Mouse (Mus musculus): Measurements from ENCODE around the gene Rftn1.

The Rftn1 gene

GRCm38 (mm10) chr17:50019090-50019489 is 171.4 kb downstream of the Rftn1 start:
- DNase-seq: no peak

GRCm38 (mm10) chr17:50014708-50015107 is 175.8 kb downstream of the Rftn1 start:
- DNase-seq: no peak

DNA sequence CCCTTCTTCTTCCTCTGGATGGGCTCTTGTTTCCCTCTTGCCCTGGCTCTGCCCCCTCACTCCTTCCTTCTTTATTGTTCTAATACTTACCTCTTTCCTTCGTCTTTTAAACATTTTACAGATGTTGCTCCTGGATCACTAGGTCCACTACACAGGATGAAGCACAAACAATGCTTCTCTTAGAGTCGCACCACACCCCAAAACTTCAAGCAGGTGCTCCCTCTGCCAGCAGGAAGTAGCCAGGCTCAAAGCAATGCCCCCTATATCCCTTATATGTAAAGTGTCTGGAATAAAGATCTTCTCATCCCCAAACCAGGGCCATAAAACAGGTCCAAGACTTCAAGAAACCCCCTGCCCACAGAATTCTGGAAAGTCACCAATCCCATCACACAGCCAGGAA is 176.6 kb downstream of the Rftn1 start:
- no peak for DNase-seq

DNA sequence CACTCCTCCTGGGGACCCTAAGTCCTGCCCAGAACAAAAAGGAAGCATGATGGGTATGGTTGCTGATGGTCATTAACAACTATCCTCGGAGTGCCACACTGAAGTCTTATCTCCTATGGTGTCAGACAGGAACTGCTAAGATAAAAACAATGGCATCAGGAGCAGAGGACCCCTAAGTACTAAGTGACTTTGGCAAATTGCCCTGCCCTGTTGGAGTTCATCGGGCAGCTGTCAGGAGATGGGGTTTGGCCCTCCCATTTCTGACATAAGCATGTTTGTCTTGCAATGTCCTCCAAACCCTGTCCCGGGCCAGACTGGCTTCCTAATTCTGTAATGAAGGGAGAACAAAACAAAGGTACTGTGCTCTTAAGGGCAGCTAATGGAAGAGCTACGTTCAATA is 180.4 kb downstream of the Rftn1 start:
- DNase-seq: no peak

GRCm38 (mm10) chr17:50006721-50007351 is 183.6 kb downstream of the Rftn1 start:
- no peak for DNase-seq

GRCm38 (mm10) chr17:50006338-50006720 is 184.1 kb downstream of the Rftn1 start:
- no peak for DNase-seq

DNA sequence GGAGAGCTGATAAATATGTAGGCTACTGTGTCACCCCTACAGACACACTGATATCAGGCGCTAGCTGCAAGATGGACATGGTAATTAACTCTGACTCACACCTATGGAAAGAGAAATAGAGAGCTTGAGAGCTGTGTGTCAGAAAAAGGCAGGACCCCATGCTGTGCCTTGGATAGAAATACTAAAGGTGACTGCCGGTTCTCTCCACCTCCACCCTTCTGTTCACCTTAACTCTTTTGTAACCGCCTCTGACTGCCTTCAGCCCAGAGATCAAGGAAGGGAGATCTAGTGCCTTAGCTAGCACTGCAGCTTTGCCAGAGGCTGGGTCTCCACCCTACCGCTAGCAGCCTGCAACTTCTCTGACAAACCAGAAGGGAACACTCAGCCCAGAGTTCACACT is 187.3 kb downstream of the Rftn1 start:
- no peak for DNase-seq

GRCm38 (mm10) chr17:50002171-50002570 is 188.3 kb downstream of the Rftn1 start:
- DNase-seq: no peak

DNA sequence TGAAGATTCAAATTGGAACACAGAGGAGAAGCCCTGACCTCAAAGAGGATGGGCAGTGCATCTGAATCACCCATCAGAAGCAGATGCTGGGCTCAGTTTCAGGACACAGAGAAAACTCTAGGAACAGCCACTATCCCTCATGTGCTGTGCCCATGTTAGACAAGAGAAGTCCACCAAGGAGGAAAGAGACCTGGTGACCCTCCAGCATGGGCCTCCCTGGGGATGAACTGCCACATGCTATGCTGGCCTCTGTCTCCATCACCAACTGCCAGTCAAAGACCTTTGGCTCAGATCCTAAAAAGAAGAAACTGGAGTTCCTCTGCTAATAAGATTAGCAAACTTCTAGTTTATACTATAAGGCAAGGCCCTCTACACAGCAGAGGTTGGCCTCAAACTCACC is 188.7 kb downstream of the Rftn1 start:
- DNase-seq: no peak

DNA sequence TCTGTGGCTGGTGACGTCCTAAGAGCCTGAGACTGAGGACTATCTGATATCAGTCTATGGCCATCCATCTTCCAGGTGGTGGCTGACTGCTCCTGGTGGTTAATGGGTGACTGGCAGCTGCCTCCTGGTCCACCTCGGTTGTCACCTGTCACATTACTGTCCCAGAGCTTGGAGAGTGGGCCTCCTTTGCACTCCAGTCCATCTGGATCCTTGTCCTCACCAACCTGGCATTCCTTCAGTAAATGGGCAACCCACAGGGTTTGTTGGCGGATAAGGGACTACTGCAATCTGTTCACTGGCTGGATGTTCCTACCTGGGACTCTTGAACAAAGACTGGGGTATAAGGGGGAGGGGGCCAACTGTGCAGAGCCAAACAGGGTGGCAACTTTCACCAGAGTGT is 189.9 kb downstream of the Rftn1 start:
- no peak for DNase-seq

DNA sequence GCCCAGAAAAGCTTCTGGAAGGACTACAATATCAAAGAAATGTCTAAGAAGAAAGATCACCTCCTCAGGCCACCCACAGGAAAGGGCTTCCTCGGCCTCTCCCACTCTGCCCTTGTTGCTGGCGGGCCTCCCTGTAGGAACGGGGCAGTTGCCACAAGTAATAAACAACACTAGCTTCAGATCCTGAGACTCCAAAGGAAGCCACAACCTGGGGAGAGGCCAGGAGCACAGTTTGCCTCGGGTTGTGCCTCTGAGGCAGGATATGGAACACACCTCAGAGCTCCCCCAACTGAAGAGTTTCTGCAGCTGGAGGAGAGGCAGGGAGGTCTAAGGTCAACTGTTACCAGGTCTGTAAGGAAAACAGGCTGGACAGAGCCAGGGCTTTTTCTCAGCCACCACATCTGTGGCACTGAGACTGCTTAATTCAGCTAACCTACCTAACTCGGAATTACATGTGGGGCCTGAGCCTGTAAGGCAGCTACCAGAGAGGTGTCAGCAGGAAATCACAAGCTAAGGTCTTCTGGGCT is 193.8 kb downstream of the Rftn1 start:
- no peak for DNase-seq

GRCm38 (mm10) chr17:49996097-49996496 is 194.4 kb downstream of the Rftn1 start:
- no peak for DNase-seq

- no peak for DNase-seq
These were observed 195.2 kb downstream of the Rftn1 start for GRCm38 (mm10) chr17:49995226-49995625.

GRCm38 (mm10) chr17:49993631-49994030 is 196.8 kb downstream of the Rftn1 start:
- no peak for DNase-seq

DNA sequence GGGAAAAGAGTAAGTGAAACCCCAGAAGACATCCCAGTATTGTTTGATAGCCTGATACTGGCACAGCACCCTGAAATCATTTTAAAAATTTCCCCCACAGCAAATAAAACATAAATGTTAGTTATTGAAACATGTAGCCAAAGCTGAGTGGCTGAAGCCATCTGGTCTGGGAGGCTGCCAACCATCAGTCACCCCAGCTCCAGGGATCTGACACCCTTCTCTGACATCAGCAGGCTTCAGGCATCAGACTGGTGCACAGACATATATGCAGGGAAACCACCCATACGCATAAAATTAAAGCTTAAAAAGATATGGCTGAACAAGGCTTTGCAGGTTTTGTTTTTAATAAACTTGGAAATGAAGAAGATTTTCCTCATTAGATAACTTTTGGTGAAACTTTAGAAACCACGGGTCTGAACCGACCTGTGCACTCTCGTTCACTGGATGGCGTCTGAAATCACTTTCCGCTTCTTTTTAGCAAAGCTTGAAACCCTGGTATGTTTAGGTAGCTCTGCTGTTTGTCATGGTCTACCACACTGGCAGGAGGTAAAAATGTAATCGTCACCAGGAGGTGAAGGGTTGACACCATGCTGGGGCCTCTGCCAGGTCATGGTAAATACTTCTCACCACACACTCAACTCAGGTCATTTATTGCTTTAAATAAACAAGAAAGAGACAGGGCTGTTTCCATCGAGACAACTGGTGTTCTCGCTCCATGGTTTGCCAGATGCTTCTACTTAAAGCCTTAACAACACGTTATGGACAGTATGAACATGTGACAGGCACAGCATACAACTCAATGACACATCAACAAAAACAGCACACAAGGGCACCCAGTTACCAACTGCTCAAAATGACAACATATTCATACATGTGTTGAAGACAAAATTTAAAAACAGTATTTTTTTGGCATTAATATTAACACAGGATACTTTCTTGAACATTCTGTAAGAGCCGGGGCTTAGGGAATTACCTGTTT is 197.6 kb downstream of the Rftn1 start:
- DNase-seq: no peak

DNA sequence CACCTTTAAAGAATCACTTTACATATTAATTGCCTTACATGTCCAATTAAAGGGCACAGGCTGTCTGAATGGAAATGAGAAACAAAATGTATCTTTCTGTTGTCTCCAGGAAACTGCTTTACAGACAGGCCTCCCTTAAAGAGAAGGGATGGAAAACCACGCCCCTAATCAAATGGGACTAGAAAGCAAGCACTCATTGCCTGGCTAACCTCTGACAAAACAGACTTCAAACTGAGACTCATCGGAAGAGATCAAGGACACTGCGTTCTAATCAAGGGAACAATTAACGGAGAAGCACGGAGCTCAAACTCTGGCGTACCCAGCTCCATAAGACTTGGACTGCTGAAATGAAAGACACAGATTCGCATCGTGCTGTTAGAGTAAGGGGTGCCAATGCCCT is 200.9 kb downstream of the Rftn1 start:
- DNase-seq: no peak

GRCm38 (mm10) chr17:49987095-49987494 is 203.4 kb downstream of the Rftn1 start:
- no peak for DNase-seq

- no peak for DNase-seq
These were observed 207.0 kb downstream of the Rftn1 start for GRCm38 (mm10) chr17:49983478-49983877.

GRCm38 (mm10) chr17:49982611-49983390 is 207.7 kb downstream of the Rftn1 start:
- DNase-seq: no peak

- no peak for DNase-seq
These were observed 208.9 kb downstream of the Rftn1 start for GRCm38 (mm10) chr17:49981591-49981990.

GRCm38 (mm10) chr17:49979761-49980285 is 210.7 kb downstream of the Rftn1 start:
- no peak for DNase-seq

DNA sequence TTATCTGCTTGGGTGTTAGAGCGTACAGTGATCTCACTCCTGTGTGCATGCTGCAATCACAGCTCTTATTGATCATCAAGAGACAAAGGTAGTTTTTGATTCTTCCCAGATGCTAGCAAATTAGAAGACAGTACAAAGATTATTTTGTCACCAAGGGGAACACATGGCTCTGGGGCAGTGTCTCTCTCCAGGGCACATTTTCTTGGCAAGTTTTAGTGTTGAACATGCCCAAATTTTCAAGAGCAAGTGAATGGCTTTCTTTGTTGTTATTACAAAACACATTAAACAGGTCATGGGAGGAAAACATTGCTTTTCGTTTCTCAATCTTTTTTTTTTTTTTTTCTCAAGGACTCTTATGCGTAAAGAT is 213.1 kb downstream of the Rftn1 start:
- DNase-seq: no peak
